Mouse (Mus musculus): ENCODE measurements at regions not wholly inside any gene's neighbourhood (a gene's known extent, or its start where the extent isn't known, plus 50 kb on each side); places are given as distances from the start of the nearest gene placed in this dataset.

GRCm38 (mm10) chr3:35341840-35342239, 412.1 kb upstream of the Atp11b start:
- WGBS: 12% methylated on average over 9 of the region's 9 CpGs
- DNase-seq (ENCODE audit: low spot score) (no peak), ATAC-seq (replicated peaks; ENCODE audit: low FRiP score, low read depth) (no peak)

GRCm38 (mm10) chr3:35342584-35342983, 411.3 kb upstream of the Atp11b start:
- WGBS: 52% methylated on average over 4 of the region's 4 CpGs

More at GRCm38 (mm10) chr3:35341840-35342239, 412.1 kb upstream of the Atp11b start:
- H3K4me1 ChIP-seq (replicated peaks; ENCODE audit: insufficient read depth, low read length): 0 out of 2 replicates have a peak, but pooled peaks cover 5% of the 10 kb centered on the region
- H3K9ac ChIP-seq (ENCODE audit: low read depth, low read length): no peak overlapping the region
- no peaks in the 10 kb centered on the region for H3K9me3 ChIP-seq (replicated peaks; ENCODE audit: low read length)
- no peaks in the 10 kb centered on the region for H3K27me3 ChIP-seq (ENCODE audit: insufficient read depth, low read length)
- no peaks in the 10 kb centered on the region for H3K36me3 ChIP-seq (ENCODE audit: insufficient read depth, low read length)
- no peak overlapping the region for H3K27ac ChIP-seq
- no peak overlapping the region for H3K4me3 ChIP-seq (replicated peaks; ENCODE audit: low read depth, low read length)
- peak overlapping the region; percentile 74; the same call in 1 of the 2 replicates for H3K4me2 ChIP-seq (ENCODE audit: low read length)
- no peak for TF ChIP-seq CTCF (IDR thresholded peaks at IDR 0.05; ENCODE audit: low read depth)

GRCm38 (mm10) chr3:35343936-35344335, 410.0 kb upstream of the Atp11b start:
- TF ChIP-seq CTCF (IDR thresholded peaks at IDR 0.05; ENCODE audit: low read depth): no peak
- Histone ChIP-seq H3K4me1 (replicated peaks; ENCODE audit: insufficient read depth, low read length) (0 out of 2 replicates have a peak, but pooled peaks cover 5% of the 10 kb centered on the region), H3K27ac (no peak overlapping the region), H3K36me3 (ENCODE audit: insufficient read depth, low read length) (no peaks in the 10 kb centered on the region), H3K9me3 (replicated peaks; ENCODE audit: low read length) (no peaks in the 10 kb centered on the region), H3K4me3 (replicated peaks; ENCODE audit: low read depth, low read length) (no peak overlapping the region), H3K27me3 (ENCODE audit: insufficient read depth, low read length) (no peaks in the 10 kb centered on the region), H3K9ac (ENCODE audit: low read depth, low read length) (no peak overlapping the region), H3K4me2 (ENCODE audit: low read length) (no peak overlapping the region)
- ATAC-seq (replicated peaks; ENCODE audit: low FRiP score, low read depth) (no peak), DNase-seq (ENCODE audit: low spot score) (no peak)
- WGBS: 70% methylated on average over 5 of the region's 5 CpGs

More at GRCm38 (mm10) chr3:35342584-35342983, 411.3 kb upstream of the Atp11b start:
- Histone ChIP-seq H3K9ac (ENCODE audit: low read depth, low read length) (no peak overlapping the region), H3K27ac (no peak overlapping the region), H3K4me1 (replicated peaks; ENCODE audit: insufficient read depth, low read length) (0 out of 2 replicates have a peak, but pooled peaks cover 5% of the 10 kb centered on the region), H3K4me2 (ENCODE audit: low read length) (no peak overlapping the region), H3K27me3 (ENCODE audit: insufficient read depth, low read length) (no peaks in the 10 kb centered on the region), H3K4me3 (replicated peaks; ENCODE audit: low read depth, low read length) (no peak overlapping the region), H3K9me3 (replicated peaks; ENCODE audit: low read length) (no peaks in the 10 kb centered on the region), H3K36me3 (ENCODE audit: insufficient read depth, low read length) (no peaks in the 10 kb centered on the region)
- peak; percentile 63 for DNase-seq (ENCODE audit: low spot score)
- no peak for ATAC-seq (replicated peaks; ENCODE audit: low FRiP score, low read depth)
- TF ChIP-seq CTCF (IDR thresholded peaks at IDR 0.05; ENCODE audit: low read depth): no peak

- no peak overlapping the region for H3K4me2 ChIP-seq (ENCODE audit: low read length)
- TF ChIP-seq CTCF (IDR thresholded peaks at IDR 0.05; ENCODE audit: low read depth): no peak
- no peak overlapping the region for H3K27ac ChIP-seq
- no peaks in the 10 kb centered on the region for H3K9me3 ChIP-seq (replicated peaks; ENCODE audit: low read length)
- no peak for DNase-seq (ENCODE audit: low spot score)
- no peaks in the 10 kb centered on the region for H3K4me1 ChIP-seq (replicated peaks; ENCODE audit: insufficient read depth, low read length)
- no peaks in the 10 kb centered on the region for H3K27me3 ChIP-seq (ENCODE audit: insufficient read depth, low read length)
- no peaks in the 10 kb centered on the region for H3K36me3 ChIP-seq (ENCODE audit: insufficient read depth, low read length)
- no peak overlapping the region for H3K4me3 ChIP-seq (replicated peaks; ENCODE audit: low read depth, low read length)
- ATAC-seq (replicated peaks; ENCODE audit: low FRiP score, low read depth): no peak
- H3K9ac ChIP-seq (ENCODE audit: low read depth, low read length): no peak overlapping the region
- 57% methylated on average over 7 of the region's 7 CpGs for WGBS
Measured at GRCm38 (mm10) chr3:35349114-35349513, 404.8 kb upstream of the Atp11b start.

GRCm38 (mm10) chr3:35353442-35353841, 400.5 kb upstream of the Atp11b start:
- Histone ChIP-seq H3K27ac (no peak overlapping the region), H3K27me3 (ENCODE audit: insufficient read depth, low read length) (no peaks in the 10 kb centered on the region), H3K36me3 (ENCODE audit: insufficient read depth, low read length) (no peaks in the 10 kb centered on the region), H3K9ac (ENCODE audit: low read depth, low read length) (no peak overlapping the region), H3K4me1 (replicated peaks; ENCODE audit: insufficient read depth, low read length) (no peaks in the 10 kb centered on the region), H3K9me3 (replicated peaks; ENCODE audit: low read length) (no peaks in the 10 kb centered on the region), H3K4me2 (ENCODE audit: low read length) (no peak overlapping the region), H3K4me3 (replicated peaks; ENCODE audit: low read depth, low read length) (no peak overlapping the region)
- 80% methylated on average over 9 of the region's 9 CpGs for WGBS
- no peak for ATAC-seq (replicated peaks; ENCODE audit: low FRiP score, low read depth)
- no peak for TF ChIP-seq CTCF (IDR thresholded peaks at IDR 0.05; ENCODE audit: low read depth)
- DNase-seq (ENCODE audit: low spot score): no peak

- H3K36me3 ChIP-seq (ENCODE audit: insufficient read depth, low read length): no peaks in the 10 kb centered on the region
- no peak for TF ChIP-seq CTCF (IDR thresholded peaks at IDR 0.05; ENCODE audit: low read depth)
- no peaks in the 10 kb centered on the region for H3K27me3 ChIP-seq (ENCODE audit: insufficient read depth, low read length)
- no peak overlapping the region for H3K27ac ChIP-seq
- 23% methylated on average over 7 of the region's 7 CpGs for WGBS
- no peak for ATAC-seq (replicated peaks; ENCODE audit: low FRiP score, low read depth)
- no peaks in the 10 kb centered on the region for H3K4me1 ChIP-seq (replicated peaks; ENCODE audit: insufficient read depth, low read length)
- H3K9me3 ChIP-seq (replicated peaks; ENCODE audit: low read length): no peaks in the 10 kb centered on the region
- DNase-seq (ENCODE audit: low spot score): no peak
- H3K4me3 ChIP-seq (replicated peaks; ENCODE audit: low read depth, low read length): no peak overlapping the region
- no peak overlapping the region for H3K4me2 ChIP-seq (ENCODE audit: low read length)
- no peak overlapping the region for H3K9ac ChIP-seq (ENCODE audit: low read depth, low read length)
Measured at GRCm38 (mm10) chr3:35353920-35354319, 400.0 kb upstream of the Atp11b start.

GRCm38 (mm10) chr3:35354356-35354755, 399.6 kb upstream of the Atp11b start:
- no peaks in the 10 kb centered on the region for H3K4me1 ChIP-seq (replicated peaks; ENCODE audit: insufficient read depth, low read length)
- H3K9ac ChIP-seq (ENCODE audit: low read depth, low read length): no peak overlapping the region
- no peaks in the 10 kb centered on the region for H3K9me3 ChIP-seq (replicated peaks; ENCODE audit: low read length)
- TF ChIP-seq CTCF (IDR thresholded peaks at IDR 0.05; ENCODE audit: low read depth): peak; percentile 24; the same call in 1 of the 2 replicates
- 18% methylated on average over 5 of the region's 5 CpGs for WGBS
- no peak overlapping the region for H3K4me3 ChIP-seq (replicated peaks; ENCODE audit: low read depth, low read length)
- H3K36me3 ChIP-seq (ENCODE audit: insufficient read depth, low read length): no peaks in the 10 kb centered on the region
- no peak overlapping the region for H3K4me2 ChIP-seq (ENCODE audit: low read length)
- H3K27me3 ChIP-seq (ENCODE audit: insufficient read depth, low read length): no peaks in the 10 kb centered on the region
- no peak overlapping the region for H3K27ac ChIP-seq
- ATAC-seq (replicated peaks; ENCODE audit: low FRiP score, low read depth) (peak; percentile 66; the same call in 1 of the 2 replicates), DNase-seq (ENCODE audit: low spot score) (peak; percentile 62)
